Mouse (Mus musculus) neural tube, embryonic 10.5 days (tissue): ENCODE measurements at regions not wholly inside any gene's neighbourhood (a gene's known extent, or its start where the extent isn't known, plus 50 kb on each side); places are given as distances from the start of the nearest gene placed in this dataset.

ENCODE experiments used
- DNase-seq: peaks from one replicate; pipeline ENCODE4 v3.0.0-alpha.2; 2017; ENCODE audit warnings: low spot score; ENCODE audit errors: extremely low spot score

- no peak for DNase-seq
These were observed 217.9 kb upstream of the Nr2f2 start for GRCm38 (mm10) chr7:70584480-70584879.

GRCm38 (mm10) chr7:70576112-70576910, 209.8 kb upstream of the Nr2f2 start:
- DNase-seq: no peak

- DNase-seq: no peak
These were observed 209.1 kb upstream of the Nr2f2 start for GRCm38 (mm10) chr7:70575614-70576013.

- no peak for DNase-seq
These were observed 207.7 kb upstream of the Nr2f2 start for GRCm38 (mm10) chr7:70574194-70574593.

DNA sequence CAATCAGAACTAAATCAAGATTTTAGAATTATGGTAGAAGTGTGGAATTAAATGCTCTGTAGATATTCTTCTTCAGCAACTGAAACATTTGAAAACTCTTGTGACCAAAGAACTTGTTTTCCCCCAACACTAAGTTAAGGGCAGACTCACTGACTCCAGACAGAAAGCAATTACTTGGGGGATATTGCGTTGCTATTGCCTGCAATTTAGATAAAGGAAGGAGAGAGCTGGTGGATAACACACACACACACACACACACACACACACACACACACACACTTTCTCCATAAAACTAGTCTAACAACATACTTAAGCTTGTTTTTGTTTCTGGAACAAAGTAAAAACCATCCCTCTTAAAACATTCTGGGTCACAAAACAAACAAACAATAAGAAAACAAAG, 198.5 kb upstream of the Nr2f2 start:
- DNase-seq: no peak

GRCm38 (mm10) chr7:70548936-70549450, 182.5 kb upstream of the Nr2f2 start:
- DNase-seq: no peak

DNA sequence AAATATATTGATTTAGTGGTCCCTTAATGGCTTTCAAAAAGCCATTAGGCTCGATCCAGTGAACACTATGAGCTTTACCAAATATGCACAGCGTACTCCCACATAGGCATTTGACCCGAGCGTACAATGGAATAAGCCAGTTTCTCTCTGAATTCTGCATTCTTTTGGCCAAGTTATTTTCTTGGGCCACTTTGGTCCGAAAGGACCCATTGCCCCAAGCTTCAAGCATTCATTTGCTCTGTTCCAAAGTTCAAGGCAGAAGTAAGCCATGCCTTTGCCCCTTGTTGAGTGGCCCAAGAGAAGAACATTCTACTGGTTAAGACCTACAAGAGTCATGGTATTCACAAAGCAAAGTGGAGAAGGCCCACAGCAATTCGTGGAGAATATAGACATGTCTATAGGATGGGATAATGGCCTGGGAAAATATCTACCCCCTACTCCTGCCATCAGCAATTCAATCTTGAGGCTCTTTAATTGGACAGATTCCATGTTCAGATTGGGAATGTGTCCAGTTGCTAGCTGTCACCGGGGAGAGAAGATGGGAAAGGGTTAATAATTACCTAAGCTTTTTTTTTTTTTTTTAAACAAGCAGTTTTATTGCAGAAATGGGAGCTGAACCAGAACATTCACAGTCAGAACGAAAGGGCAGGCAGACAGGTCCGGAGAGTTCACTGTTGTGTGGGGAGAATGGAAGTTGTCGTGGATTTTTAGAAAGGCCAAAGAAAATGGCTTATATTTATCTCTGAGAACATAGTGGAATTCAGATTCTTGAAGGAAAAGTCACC, 175.5 kb upstream of the Nr2f2 start:
- no peak for DNase-seq

DNA sequence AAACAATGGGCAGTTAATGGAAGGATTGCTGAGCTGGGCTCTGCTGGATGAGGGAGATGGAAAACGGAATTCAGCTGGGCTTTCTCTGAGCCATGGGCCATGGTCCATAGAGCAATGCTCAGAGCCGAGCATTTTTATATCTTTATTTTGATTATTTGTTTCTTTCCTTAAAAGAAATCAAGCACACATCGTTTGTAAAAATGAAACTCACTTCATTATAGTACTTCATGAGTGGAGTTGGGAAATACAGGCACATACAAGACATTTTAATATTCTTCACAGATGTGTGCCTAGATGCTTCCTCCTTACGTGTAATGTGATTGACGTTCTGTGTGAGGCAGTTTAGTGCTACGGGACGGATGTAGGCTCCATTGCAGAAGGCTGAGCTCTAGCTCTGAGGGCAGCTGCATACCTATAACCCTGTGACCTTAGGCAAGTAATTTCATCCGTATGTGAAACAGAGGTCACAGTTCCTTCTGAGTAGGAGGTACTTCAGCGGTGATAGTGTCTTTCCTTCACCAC, 172.6 kb upstream of the Nr2f2 start:
- no peak for DNase-seq

- no peak for DNase-seq
These were observed 169.5 kb upstream of the Nr2f2 start for GRCm38 (mm10) chr7:70536046-70536445.

DNA sequence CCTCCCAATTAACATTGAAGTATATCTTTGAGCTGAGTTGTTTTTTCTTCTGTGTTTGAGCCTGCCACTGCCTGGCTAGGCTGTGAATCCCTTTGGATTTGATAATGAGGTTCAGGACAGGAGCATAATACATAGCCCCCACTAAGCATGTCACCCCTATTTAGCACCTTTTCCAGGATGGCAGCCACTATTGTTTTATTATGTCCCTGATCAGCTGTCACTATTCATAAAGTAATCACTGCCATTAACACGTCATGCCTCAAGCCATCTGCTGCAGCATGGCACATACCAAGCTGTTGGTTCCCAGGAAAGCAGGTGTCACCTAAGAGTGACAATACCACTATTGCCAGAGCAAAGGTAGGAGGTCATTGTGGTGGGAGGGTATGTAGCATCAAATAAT, 167.0 kb upstream of the Nr2f2 start:
- DNase-seq: no peak

GRCm38 (mm10) chr7:70527921-70528320, 161.4 kb upstream of the Nr2f2 start:
- DNase-seq: no peak

DNA sequence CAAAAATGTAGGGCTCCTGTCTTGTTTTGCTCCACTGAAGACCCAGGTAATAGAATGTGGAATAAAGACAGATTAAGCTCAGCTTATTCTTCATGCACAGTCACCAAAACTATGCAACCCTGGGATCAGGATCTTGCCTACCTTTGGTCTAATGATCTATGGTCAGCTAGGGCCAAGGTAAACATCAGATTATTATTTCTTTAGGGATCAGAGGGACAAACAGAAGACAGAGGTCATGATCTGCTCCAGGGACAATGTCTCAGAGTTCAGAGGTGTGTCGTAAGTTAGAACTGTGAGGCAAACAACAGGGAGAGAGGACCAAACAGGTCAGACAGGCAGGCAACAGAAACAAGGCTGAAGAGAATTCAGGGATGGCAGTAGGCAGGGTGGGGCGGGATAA, 158.8 kb upstream of the Nr2f2 start:
- no peak for DNase-seq

- DNase-seq: no peak
These were observed 158.2 kb upstream of the Nr2f2 start for GRCm38 (mm10) chr7:70524744-70525143.

DNA sequence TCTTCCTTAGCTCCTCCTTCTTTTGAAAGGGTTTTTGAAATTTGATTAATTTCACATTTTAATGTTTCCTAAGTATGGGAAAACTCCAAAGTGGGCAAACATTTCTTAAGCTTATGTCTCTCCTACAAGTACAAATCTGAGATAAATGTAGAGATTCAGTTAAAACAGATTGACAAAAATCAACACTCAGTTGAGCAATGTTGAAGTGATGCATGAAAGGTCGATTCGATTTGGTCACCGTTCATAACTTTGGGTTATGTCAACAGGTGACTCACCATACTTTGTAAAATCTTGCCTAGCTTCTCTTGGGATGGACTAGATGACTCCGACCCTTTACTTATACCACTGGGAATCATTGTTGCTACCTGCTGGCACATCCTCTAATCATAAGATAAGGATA, 157.7 kb upstream of the Nr2f2 start:
- no peak for DNase-seq

- no peak for DNase-seq
These were observed 150.2 kb upstream of the Nr2f2 start for GRCm38 (mm10) chr7:70516741-70517140.

DNA sequence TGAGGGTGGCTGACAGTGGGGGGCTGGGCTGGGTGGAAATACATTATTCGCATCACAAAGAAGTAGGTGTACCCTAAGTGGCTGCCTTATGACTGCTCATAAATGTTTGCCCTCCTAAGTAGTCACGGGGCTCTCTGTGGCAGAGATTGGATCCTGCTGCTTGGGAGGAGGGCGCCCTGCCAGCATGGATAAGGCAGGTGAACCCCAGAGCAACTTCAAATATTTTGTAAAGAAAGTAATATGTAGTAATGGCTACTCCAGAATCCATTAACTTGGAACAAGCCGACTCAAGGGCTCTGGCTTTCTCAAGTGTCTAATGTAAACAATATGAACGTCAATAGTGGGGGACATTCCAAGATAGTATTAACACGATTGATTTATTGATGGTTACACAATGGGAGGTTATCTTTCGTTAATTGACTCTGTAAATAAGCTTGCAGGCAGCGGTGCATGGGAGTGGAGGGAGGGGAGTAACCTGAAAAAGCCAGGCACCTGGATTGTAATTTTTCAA, 148.9 kb upstream of the Nr2f2 start:
- DNase-seq: no peak

DNA sequence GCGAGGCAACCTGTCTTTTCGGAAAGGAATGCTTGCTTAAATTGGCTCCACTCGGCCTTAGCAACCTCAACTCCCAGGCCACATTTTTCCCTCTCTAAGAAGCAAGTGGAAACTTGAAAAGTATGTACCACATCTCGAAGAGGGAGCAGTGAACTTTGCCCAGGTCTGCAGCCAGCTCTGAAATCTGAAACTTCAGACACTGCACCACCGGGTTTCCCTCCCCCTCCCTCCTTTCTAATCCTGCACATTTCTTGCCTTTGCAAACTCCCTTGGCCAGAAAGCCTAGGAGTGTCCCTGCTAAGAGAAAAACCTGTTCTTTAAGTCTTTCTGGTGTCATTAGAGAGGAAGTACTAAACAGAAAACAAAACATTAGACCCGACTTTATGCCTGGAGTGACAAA, 148.1 kb upstream of the Nr2f2 start:
- peak; percentile 43 for DNase-seq

GRCm38 (mm10) chr7:70512354-70512753, 145.8 kb upstream of the Nr2f2 start:
- DNase-seq: no peak

- DNase-seq: no peak
These were observed 139.2 kb upstream of the Nr2f2 start for GRCm38 (mm10) chr7:70505671-70506181.

- DNase-seq: no peak
These were observed 135.3 kb upstream of the Nr2f2 start for GRCm38 (mm10) chr7:70501821-70502220.

DNA sequence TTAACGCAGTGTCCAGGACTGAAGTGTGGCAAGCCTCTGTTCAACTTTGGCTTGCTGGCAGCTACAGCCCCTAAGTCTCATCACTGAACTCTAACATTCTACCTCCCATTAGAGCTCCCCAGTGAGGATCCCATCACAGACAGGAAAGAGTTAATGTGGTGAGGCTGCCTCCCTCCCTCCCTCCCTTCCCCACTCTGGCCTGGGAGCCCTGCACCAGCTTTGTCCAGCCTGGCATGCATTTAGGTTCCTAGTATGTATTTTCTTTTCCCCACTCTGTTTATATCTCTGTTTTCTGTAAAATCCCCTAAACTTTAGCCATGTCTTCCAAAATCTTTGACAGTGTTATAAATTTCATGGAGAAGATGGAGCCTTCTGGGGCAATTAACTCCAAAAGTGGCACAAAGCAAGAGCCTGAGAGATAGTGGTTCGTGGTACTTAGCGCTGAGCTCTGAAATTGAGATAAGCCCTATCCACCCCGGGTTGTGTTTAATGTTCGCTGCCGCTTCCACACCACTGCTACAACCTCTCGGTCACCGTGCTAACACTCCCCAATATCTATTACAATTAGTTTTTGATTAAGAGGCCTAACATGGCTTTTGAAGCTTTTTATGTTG, 130.1 kb upstream of the Nr2f2 start:
- DNase-seq: no peak
